ENCODE assay signal across 21 mouse cellular contexts in the genomic region with DNA sequence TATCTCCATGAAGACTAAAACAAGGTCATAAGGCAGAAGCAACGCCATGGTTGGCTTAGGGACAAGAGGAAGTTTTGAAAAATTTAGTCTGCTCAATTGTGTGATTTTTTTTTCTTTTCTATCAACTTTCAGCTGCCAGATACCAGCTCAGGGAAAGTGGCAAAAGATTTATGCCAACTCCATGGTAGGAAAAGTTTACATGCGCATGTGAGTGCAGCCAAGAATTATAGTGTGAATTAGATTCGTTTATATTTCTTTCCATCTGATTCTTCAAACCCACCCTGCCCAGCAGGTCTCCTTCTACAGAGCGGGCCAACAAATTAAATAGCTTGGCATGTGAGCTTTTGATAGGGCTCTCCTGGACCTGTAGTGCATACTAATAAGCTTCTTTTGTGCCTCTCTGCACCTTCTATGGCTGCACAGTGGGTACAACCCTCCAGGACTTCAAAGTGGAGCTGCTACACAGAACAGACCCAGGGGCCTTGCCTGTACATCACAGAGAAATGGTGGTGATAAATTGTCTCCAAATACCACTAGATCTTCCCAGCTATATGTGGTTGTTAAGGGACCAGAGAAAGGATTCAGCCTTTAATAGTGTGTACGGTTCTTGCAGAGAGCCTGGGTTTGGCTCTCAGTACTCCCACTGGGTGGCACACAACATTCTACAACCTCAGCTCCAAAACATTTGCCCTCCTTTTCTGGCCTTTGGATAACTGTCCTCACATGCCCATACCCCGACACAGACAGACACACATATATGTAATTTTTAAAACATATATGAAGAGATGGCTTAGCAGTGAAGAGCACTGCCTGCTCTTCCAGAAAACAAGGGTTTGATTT.
DNase-seq lines count a peak whose midpoint lies in the region; ATAC-seq lines count a peak whose summit lies in the region.
"Had no signal": no experiment of that assay in that cellular context is flagged by ENCODE, and none has a peak within 500 bp of the region (broad histone marks: within the 10 kb centered on the region; RNA-seq: fewer than 3 reads in every experiment).

No protein-coding gene starts in this region.

- H3K9ac ChIP-seq in midbrain, embryonic 11.5 days (ENCODE audit: low read length) = no peak overlapping the region
- no peak overlapping the region for H3K9ac ChIP-seq in forebrain, embryonic 16.5 days (replicated peaks; ENCODE audit: low read depth, low read length)
- H3K9ac ChIP-seq in midbrain, embryonic 12.5 days (replicated peaks) = no peak overlapping the region
- no peak overlapping the region for H3K9ac ChIP-seq in neural tube, embryonic 14.5 days (replicated peaks; ENCODE audit: low read depth, low read length)
- H3K9ac ChIP-seq: heart, embryonic 12.5 days; limb, embryonic 12.5 days; liver, embryonic 13.5 days; lung, embryonic 15.5 days; stomach, embryonic 15.5 days had no signal

- no peak overlapping the region for H3K27ac ChIP-seq in midbrain, embryonic 11.5 days (ENCODE audit: low read depth, low read length)
- no peak overlapping the region; the same call in 1 of the 2 replicates for H3K27ac ChIP-seq in midbrain, embryonic 10.5 days (replicated peaks)
- no peak overlapping the region; the same call in 1 of the 2 replicates for H3K27ac ChIP-seq in forebrain, embryonic 16.5 days (ENCODE audit: low read length)
- H3K27ac ChIP-seq in midbrain, embryonic 12.5 days (replicated peaks) = 0 out of 2 replicates have a peak overlapping the region, but pooled peaks have one; percentile 25
- no peak overlapping the region for H3K27ac ChIP-seq in neural tube, embryonic 14.5 days (ENCODE audit: low read depth, low read length)
- no peak overlapping the region for H3K27ac ChIP-seq in embryonic facial prominence, embryonic 10.5 days (replicated peaks)
- H3K27ac ChIP-seq: limb, embryonic 12.5 days; liver, embryonic 13.5 days; lung, embryonic 15.5 days; macrophage; stomach, embryonic 15.5 days had no signal

- no peak overlapping the region for H3K4me3 ChIP-seq in midbrain, embryonic 11.5 days (ENCODE audit: low read depth, low read length)
- no peak overlapping the region for H3K4me3 ChIP-seq in midbrain, embryonic 10.5 days
- no peak overlapping the region for H3K4me3 ChIP-seq in forebrain, embryonic 16.5 days (replicated peaks; ENCODE audit: low read length)
- H3K4me3 ChIP-seq in midbrain, embryonic 12.5 days = no peak overlapping the region
- no peak overlapping the region for H3K4me3 ChIP-seq in neural tube, embryonic 14.5 days (ENCODE audit: low read depth, low read length)
- no peak overlapping the region for H3K4me3 ChIP-seq in embryonic facial prominence, embryonic 10.5 days
- H3K4me3 ChIP-seq: heart, embryonic 12.5 days; limb, embryonic 12.5 days; liver, embryonic 13.5 days; lung, embryonic 15.5 days; stomach, embryonic 15.5 days had no signal

- H3K9me3 ChIP-seq in midbrain, embryonic 11.5 days (ENCODE audit: control insufficient read depth, low read length) = no peaks in the 10 kb centered on the region
- H3K9me3 ChIP-seq in midbrain, embryonic 10.5 days (replicated peaks) = no peaks in the 10 kb centered on the region
- H3K9me3 ChIP-seq in forebrain, embryonic 16.5 days (ENCODE audit: control insufficient read depth, low read length) = no peaks in the 10 kb centered on the region
- no peaks in the 10 kb centered on the region for H3K9me3 ChIP-seq in midbrain, embryonic 12.5 days
- no peaks in the 10 kb centered on the region for H3K9me3 ChIP-seq in neural tube, embryonic 14.5 days (ENCODE audit: control insufficient read depth, low read length)
- H3K9me3 ChIP-seq in embryonic facial prominence, embryonic 10.5 days = no peaks in the 10 kb centered on the region
- H3K9me3 ChIP-seq: heart, embryonic 12.5 days; limb, embryonic 12.5 days; liver, embryonic 13.5 days; lung, embryonic 15.5 days; stomach, embryonic 15.5 days had no signal

- H3K27me3 ChIP-seq in midbrain, embryonic 11.5 days (ENCODE audit: control insufficient read depth, insufficient read depth, low read length) = no peaks in the 10 kb centered on the region
- H3K27me3 ChIP-seq in midbrain, embryonic 10.5 days (ENCODE audit: low read depth, poor library complexity, severe bottlenecking) = no peaks in the 10 kb centered on the region
- no peaks in the 10 kb centered on the region for H3K27me3 ChIP-seq in forebrain, embryonic 16.5 days (replicated peaks; ENCODE audit: control insufficient read depth, insufficient read depth, low read length)
- H3K27me3 ChIP-seq in midbrain, embryonic 12.5 days = no peaks in the 10 kb centered on the region
- no peaks in the 10 kb centered on the region for H3K27me3 ChIP-seq in neural tube, embryonic 14.5 days (ENCODE audit: control insufficient read depth, insufficient read depth, low read length)
- H3K27me3 ChIP-seq in embryonic facial prominence, embryonic 10.5 days (replicated peaks; ENCODE audit: low read depth, poor library complexity, severe bottlenecking) = no peaks in the 10 kb centered on the region
- H3K27me3 ChIP-seq: heart, embryonic 12.5 days; liver, embryonic 13.5 days; lung, embryonic 15.5 days; stomach, embryonic 15.5 days had no signal

- 0 out of 2 replicates have a peak, but pooled peaks cover 3% of the 10 kb centered on the region for H3K4me1 ChIP-seq in midbrain, embryonic 11.5 days (ENCODE audit: control insufficient read depth, insufficient read depth, low read length)
- H3K4me1 ChIP-seq in midbrain, embryonic 10.5 days = peaks cover 8% of the 10 kb centered on the region; the same call in 1 of the 2 replicates
- peaks cover 13% of the 10 kb centered on the region for H3K4me1 ChIP-seq in forebrain, embryonic 16.5 days (replicated peaks; ENCODE audit: control insufficient read depth, insufficient read depth, low read length)
- H3K4me1 ChIP-seq in midbrain, embryonic 12.5 days = peaks cover 15% of the 10 kb centered on the region
- no peaks in the 10 kb centered on the region; the same call in 1 of the 2 replicates for H3K4me1 ChIP-seq in neural tube, embryonic 14.5 days (ENCODE audit: control insufficient read depth, insufficient read depth, low read length)
- H3K4me1 ChIP-seq in embryonic facial prominence, embryonic 10.5 days = peaks cover 5% of the 10 kb centered on the region; the same call in 1 of the 2 replicates
- H3K4me1 ChIP-seq: heart, embryonic 12.5 days; liver, embryonic 13.5 days; lung, embryonic 15.5 days; stomach, embryonic 15.5 days had no signal

- WGBS in midbrain, embryonic 11.5 days = 67% methylated on average over 6 of the region's 6 CpGs
- WGBS in midbrain, embryonic 10.5 days = 77% methylated on average over 6 of the region's 6 CpGs
- WGBS in forebrain, embryonic 16.5 days = 13% methylated on average over 6 of the region's 6 CpGs
- 54% methylated on average over 6 of the region's 6 CpGs for WGBS in midbrain, embryonic 12.5 days
- WGBS in neural tube, embryonic 14.5 days = 32% methylated on average over 6 of the region's 6 CpGs
- 81% methylated on average over 6 of the region's 6 CpGs for WGBS in embryonic facial prominence, embryonic 10.5 days

- no peak for DNase-seq in midbrain, embryonic 11.5 days (ENCODE audit: low spot score, missing footprints)
- no peak for DNase-seq in midbrain, embryonic 10.5 days (ENCODE audit: low spot score)
- DNase-seq in embryonic facial prominence, embryonic 10.5 days (ENCODE audit: low spot score) = no peak
- no peak for DNase-seq in cerebellum, adult 11 months
- DNase-seq: adrenal gland, postnatal 25 days; B cell, adult 2 months; heart, postnatal 36 days; kidney, adult 18-20 months; kidney, postnatal 10 days; liver, embryonic 13.5 days; right cerebral cortex, adult 18-20 months; spleen, adult 18-20 months had no signal

- no peak overlapping the region for H3K4me2 ChIP-seq in midbrain, embryonic 11.5 days
- no peak overlapping the region for H3K4me2 ChIP-seq in forebrain, embryonic 16.5 days (ENCODE audit: low read length)
- H3K4me2 ChIP-seq in midbrain, embryonic 12.5 days (replicated peaks) = no peak overlapping the region
- no peak overlapping the region for H3K4me2 ChIP-seq in neural tube, embryonic 14.5 days (ENCODE audit: low read depth, low read length)
- H3K4me2 ChIP-seq: heart, embryonic 12.5 days; limb, embryonic 12.5 days; liver, embryonic 13.5 days; lung, embryonic 15.5 days; stomach, embryonic 15.5 days had no signal

- no peaks in the 10 kb centered on the region for H3K36me3 ChIP-seq in midbrain, embryonic 11.5 days (ENCODE audit: control insufficient read depth, insufficient read depth, low read length)
- no peaks in the 10 kb centered on the region for H3K36me3 ChIP-seq in midbrain, embryonic 10.5 days
- H3K36me3 ChIP-seq in forebrain, embryonic 16.5 days (ENCODE audit: control insufficient read depth, insufficient read depth) = no peaks in the 10 kb centered on the region
- no peaks in the 10 kb centered on the region for H3K36me3 ChIP-seq in midbrain, embryonic 12.5 days
- H3K36me3 ChIP-seq in neural tube, embryonic 14.5 days (ENCODE audit: control insufficient read depth, insufficient read depth, low read length) = no peaks in the 10 kb centered on the region
- H3K36me3 ChIP-seq in embryonic facial prominence, embryonic 10.5 days (replicated peaks) = no peaks in the 10 kb centered on the region
- H3K36me3 ChIP-seq: heart, embryonic 12.5 days; limb, embryonic 12.5 days; liver, embryonic 13.5 days; lung, embryonic 15.5 days; stomach, embryonic 15.5 days had no signal

- ATAC-seq in midbrain, embryonic 11.5 days (ENCODE audit: low FRiP score) = peak; percentile 64
- peak; percentile 96 for ATAC-seq in forebrain, embryonic 16.5 days
- ATAC-seq in midbrain, embryonic 12.5 days (ENCODE audit: low FRiP score, low read depth) = peak; percentile 92
- ATAC-seq in neural tube, embryonic 14.5 days (ENCODE audit: low read depth) = peak; percentile 93
- ATAC-seq in erythroblast, adult 5-6 weeks (replicated peaks; ENCODE audit: low FRiP score, poor library complexity, severe bottlenecking) = no peak
